Mouse (Mus musculus) cerebellum, adult 2 months (tissue): ENCODE measurements around the gene Olfr522. TPM values are rescaled to one million over a fixed set of nuclear protein-coding genes. Genes with fewer than 3 reads are reported as not detected.
"Not testable (repeated sequence)": the region's sequence is repeated elsewhere in the genome, so short reads cannot be mapped to it uniquely, and the experiment has no call there.

Experiments
- DNase-seq, 2 experiments: peaks; one replicate each; pipeline ENCODE4 v3.0.0; 2021
- H3K27ac ChIP-seq: fragments of 200-500 bp; 2 replicates; pipeline ENCODE4 v1.5.1; 2012; ENCODE audit warnings: low read length, control low read depth, inconsistent platforms; ENCODE audit not compliant: insufficient read depth
- H3K27me3 ChIP-seq: fragments of 200-500 bp; 2 replicates; pipeline ENCODE4 v1.6.1; 2012; ENCODE audit warnings: inconsistent platforms, mild to moderate bottlenecking, low read length, moderate library complexity; ENCODE audit not compliant: control insufficient read depth, insufficient read depth
- H3K4me1 ChIP-seq: fragments of 200-500 bp; 2 replicates; pipeline ENCODE4 v1.6.1; 2011; ENCODE audit warnings: low read length; ENCODE audit not compliant: control insufficient read depth, insufficient read depth
- H3K4me3 ChIP-seq: fragments of 200-500 bp; replicated peaks from 2 replicates; pipeline ENCODE3; 2011; ENCODE audit warnings: mild to moderate bottlenecking, low read depth, low read length, control low read depth; ENCODE audit not compliant: insufficient read depth
- CTCF ChIP-seq: fragments of 200-500 bp; IDR thresholded peaks from 2 replicates; pipeline ENCODE4 v1.5.1; 2011; ENCODE audit warnings: low read depth, mild to moderate bottlenecking, control low read depth, low read length, moderate library complexity, borderline replicate concordance; ENCODE audit not compliant: insufficient read depth
- POLR2A ChIP-seq: fragments of 200-500 bp; IDR thresholded peaks from 2 replicates; pipeline ENCODE4 v1.6.1; 2011; ENCODE audit warnings: low read length, control low read depth, borderline replicate concordance; ENCODE audit not compliant: insufficient read depth
- WGBS: fragments of 180-500 bp; shearing (Covaris S2); methylation state at CpG from one replicate; pipeline ENCODE4 v1.1.7; 2018; 5-methylcytosine and 5-hydroxymethylcytosine counted together
- polyA plus RNA-seq: library from polyadenylated mRNA; depleted of rRNA; stranded (reverse); fragments of >200 nt; gene quantifications from 2 replicates; pipeline ENCODE4 v1.2.3, GENCODE M21; 2012

The Olfr522 gene
- polyA plus RNA-seq, 1 experiment, result not detected

- WGBS, result 8% methylated on average over 4 of the region's 4 CpGs
- Histone ChIP-seq H3K4me3 (peak overlapping the region; percentile 94), H3K27me3 (no peaks in the 10 kb centered on the region), H3K4me1 (peaks cover 6% of the 10 kb centered on the region; the same call in 1 of the 2 replicates), H3K27ac (peak overlapping the region; percentile 91)
- DNase-seq, result no peak
- TF ChIP-seq CTCF (no peak), POLR2A (no peak)
Measured at GRCm38 (mm10) chr7:140153829-140154217, 10.7 kb downstream of the Olfr522 start.

DNA sequence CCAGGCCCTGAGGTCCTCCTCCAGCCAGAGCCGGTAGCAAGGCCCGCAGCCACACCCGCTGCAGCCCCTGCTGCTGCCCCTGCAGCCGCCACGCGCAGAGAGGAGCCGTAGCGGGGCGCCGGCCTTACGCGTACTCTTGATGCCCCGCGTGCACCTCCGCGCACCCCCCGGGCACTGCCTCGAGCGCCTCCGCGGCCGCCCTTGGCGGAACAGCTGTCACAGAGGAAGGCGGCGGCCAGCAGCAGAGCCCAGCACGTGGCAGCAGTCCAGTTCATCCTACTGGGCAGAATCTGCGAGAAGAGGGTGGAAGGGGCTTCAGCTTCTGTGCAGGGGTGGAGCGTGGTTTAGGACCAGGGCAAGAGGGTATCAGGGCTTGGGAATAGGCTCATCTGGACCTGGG is 11.2 kb downstream of the Olfr522 start:
- peaks cover 6% of the 10 kb centered on the region; the same call in 1 of the 2 replicates for H3K4me1 ChIP-seq
- no peaks in the 10 kb centered on the region for H3K27me3 ChIP-seq
- H3K4me3 ChIP-seq, result peak overlapping the region; percentile 94
- DNase-seq, result peak; percentile 68 to 77
- TF ChIP-seq CTCF, result no peak
- TF ChIP-seq POLR2A, result no peak
- H3K27ac ChIP-seq, result peak overlapping the region; percentile 86
- WGBS, result under 1% methylated on average over 28 of the region's 28 CpGs

- Histone ChIP-seq H3K4me1 (no peaks in the 10 kb centered on the region), H3K27me3 (no peaks in the 10 kb centered on the region), H3K4me3 (no peak overlapping the region), H3K27ac (no peak overlapping the region)
- TF ChIP-seq CTCF, result no peak
- no peak for TF ChIP-seq POLR2A
- no peak for DNase-seq
- 85% methylated on average over 4 of the region's 4 CpGs for WGBS
Measured at GRCm38 (mm10) chr7:140144550-140144949, 20.0 kb downstream of the Olfr522 start.

- Histone ChIP-seq H3K27me3 (no peaks in the 10 kb centered on the region), H3K4me3 (no peak overlapping the region), H3K4me1 (no peaks in the 10 kb centered on the region), H3K27ac (no peak overlapping the region)
- TF ChIP-seq POLR2A (no peak), CTCF (peak; percentile 85)
- WGBS, result 2% methylated on average over 14 of the region's 14 CpGs
- peak; percentile 72 to 75 for DNase-seq
Measured at GRCm38 (mm10) chr7:140141350-140141749, 23.2 kb downstream of the Olfr522 start.

DNA sequence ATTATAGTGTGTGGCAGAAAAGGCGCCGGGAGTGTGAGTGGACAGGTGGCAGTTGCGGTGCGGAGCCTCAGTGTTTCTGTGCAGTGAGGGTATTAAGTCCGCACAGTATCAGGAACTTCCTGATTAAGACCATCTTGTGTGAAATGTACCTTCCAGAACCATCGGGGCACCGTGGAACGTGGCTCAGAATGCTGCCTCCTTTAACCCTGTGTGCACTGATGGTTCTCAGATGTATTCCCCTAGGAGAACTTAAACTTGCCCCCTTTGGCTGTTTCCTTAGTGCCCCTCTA is 26.6 kb downstream of the Olfr522 start:
- Histone ChIP-seq H3K27me3 (no peaks in the 10 kb centered on the region), H3K4me3 (peak overlapping the region; percentile 71), H3K27ac (peak overlapping the region; percentile 63), H3K4me1 (no peaks in the 10 kb centered on the region)
- TF ChIP-seq CTCF (no peak), POLR2A (no peak)
- under 1% methylated on average over 8 of the region's 8 CpGs for WGBS
- no peak for DNase-seq

DNA sequence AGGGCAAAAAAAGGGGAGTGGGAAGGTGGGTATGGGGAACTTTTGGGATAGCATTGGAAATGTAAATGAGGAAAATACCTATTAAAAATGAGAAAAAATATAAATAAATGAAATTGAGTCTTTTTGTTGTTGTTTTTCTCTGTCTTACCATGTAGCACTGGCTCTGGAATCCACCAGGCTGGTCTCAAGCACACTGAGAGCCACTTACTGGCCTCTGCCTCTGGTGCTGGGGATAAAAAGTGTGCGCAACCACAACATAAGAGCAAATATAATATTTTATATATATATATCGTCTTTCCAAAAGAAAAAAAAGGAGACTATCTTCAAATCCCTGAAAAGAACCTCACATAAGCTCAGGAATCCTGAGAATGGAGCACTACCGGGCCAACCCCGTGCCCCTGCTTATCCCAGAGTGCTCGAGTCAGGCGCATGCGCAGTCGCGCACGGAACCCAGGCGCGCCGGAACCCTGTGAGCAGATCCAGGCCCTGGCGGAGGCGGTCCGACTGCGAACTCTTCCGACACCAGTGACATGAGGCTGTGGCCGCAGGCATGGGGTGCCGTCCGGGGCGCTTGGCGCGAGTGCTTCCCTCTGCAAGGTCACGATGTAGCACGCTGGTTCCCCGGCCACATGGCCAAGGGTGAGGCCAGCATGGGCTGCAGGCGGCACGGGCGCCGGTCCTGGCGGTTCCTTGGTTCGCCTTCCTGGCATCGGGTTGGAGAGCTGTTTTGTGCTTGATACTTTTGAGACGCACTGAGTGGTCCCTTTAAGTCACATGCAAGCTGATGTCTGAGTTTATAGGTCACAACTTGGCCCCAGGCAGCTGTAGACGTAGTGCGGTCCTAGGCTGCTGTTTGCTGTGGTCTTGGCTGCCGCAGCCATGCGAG is 27.2 kb downstream of the Olfr522 start, which contains the start of gene Mtg1:
Gene Mtg1 (plus strand): TSS at position 430 of the 886 bp plus-strand sequence.
- Histone ChIP-seq H3K27ac (peak within 1 kb of the TSS; percentile 63), H3K27me3 (no peaks in the 10 kb centered on the region), H3K4me1 (no peaks in the 10 kb centered on the region), H3K4me3 (peak within 1 kb of the TSS; percentile 71)
- TF ChIP-seq POLR2A, result peak; percentile 90
- no peak for TF ChIP-seq CTCF
- peak; percentile 96 to 99 for DNase-seq
- WGBS, result 1% methylated on average over 39 of the region's 39 CpGs

DNA sequence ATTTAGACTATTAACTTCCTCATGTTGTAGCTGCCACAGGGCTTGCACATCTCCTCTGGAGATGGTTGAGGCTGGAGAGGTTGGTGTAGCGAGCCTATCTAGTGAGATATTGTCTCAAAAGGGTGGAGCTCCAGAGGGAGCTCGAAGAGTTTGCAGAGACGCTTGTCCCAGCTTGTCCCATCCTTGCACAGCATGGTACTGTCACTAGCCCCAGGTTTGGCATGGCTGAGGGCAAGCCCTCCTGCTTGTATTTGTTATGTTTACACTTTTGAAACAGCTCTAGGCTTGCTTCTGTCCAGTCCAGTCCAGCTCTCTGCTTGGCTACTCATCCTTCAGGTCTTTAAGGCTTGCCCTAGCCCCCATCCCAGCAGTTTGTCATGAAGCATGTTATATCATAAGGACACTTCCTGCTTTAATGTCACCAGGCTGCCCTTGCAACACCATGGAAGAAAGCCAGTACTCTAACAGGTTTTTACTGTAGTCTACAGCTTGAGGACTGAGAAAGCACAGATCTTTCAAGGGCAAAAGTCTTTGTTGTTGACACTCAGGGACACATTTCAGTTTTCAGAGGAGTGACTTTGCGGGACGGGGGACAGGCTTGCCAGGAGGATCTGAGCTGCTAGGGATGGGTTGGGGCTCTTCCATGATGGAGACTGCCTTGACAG is 29.3 kb downstream of the Olfr522 start:
- Histone ChIP-seq H3K27ac (no peak overlapping the region), H3K27me3 (no peaks in the 10 kb centered on the region), H3K4me3 (no peak overlapping the region), H3K4me1 (no peaks in the 10 kb centered on the region)
- no peak for DNase-seq
- 80% methylated on average over 5 of the region's 5 CpGs for WGBS
- no peak for TF ChIP-seq CTCF
- TF ChIP-seq POLR2A, result no peak

- WGBS, result 90% methylated on average over 7 of the region's 7 CpGs
- H3K4me3 ChIP-seq, DNase-seq, H3K4me1 ChIP-seq, H3K27ac ChIP-seq, H3K27me3 ChIP-seq: not testable (repeated sequence)
Measured at GRCm38 (mm10) chr7:140134033-140134432, 30.5 kb downstream of the Olfr522 start.

- H3K4me1 ChIP-seq, H3K4me3 ChIP-seq, H3K27ac ChIP-seq, DNase-seq, H3K27me3 ChIP-seq: not testable (repeated sequence)
- WGBS, result 78% methylated on average over 7 of the region's 7 CpGs
Measured at GRCm38 (mm10) chr7:140132184-140132583, 32.4 kb downstream of the Olfr522 start.
